Comparison of ENCODE assay signal across 9 mouse cellular contexts in the genomic region with DNA sequence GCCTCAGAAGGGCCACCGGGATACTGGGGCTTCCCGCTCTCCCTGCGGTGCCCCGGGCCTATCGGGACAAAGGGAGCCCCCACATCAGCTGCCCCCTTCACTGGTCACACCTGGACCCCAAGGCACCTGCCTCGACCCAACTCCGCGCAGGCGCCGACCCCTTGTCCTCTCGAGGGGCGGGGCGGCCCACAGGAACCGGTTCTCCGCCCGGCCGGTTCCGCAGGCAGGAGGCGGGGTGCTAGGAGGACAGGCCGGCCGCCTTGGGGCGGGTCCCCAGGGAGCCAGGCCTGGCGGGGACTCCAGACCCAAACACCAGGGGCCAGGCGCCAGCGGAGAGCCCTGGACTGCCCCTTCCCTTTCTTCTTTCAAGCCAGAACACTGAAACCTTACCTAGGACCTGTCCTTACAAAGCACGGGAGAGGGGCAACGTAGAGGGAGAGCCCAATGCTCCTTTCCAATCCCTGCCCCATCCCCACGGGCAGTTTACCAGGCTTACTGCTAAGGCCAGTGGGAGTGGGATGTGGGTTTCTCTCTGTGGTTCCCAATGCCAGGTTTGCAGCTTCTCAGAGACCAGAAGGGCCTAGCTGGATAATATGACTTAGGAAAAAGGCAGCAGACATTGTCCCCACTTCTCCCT. TPM values are rescaled to one million over a fixed set of nuclear protein-coding genes. Genes with fewer than 3 reads are reported as not detected.
A peak's percentile ranks its signal among the peaks of the same experiment; 100 is the strongest.
DNase-seq lines count a peak whose midpoint lies in the region; ATAC-seq and TF ChIP-seq lines count a peak whose summit lies in the region.
"Had no signal": no experiment of that assay in that cellular context is flagged by ENCODE, and none has a peak within 500 bp of the region (broad histone marks: within the 10 kb centered on the region; RNA-seq: fewer than 3 reads in every experiment).

No protein-coding gene starts in this region.

- DNase-seq in layer of hippocampus, adult 2 months (ENCODE audit: low spot score in 2 of 2): peak in 1 of 2 experiments; percentile 24
- no peak for DNase-seq in layer of hippocampus, adult 18-20 months (ENCODE audit: low spot score in 2 of 2)
- peak; percentile 21 for DNase-seq in forebrain, embryonic 10.5 days (ENCODE audit: extremely low spot score, low spot score)
- DNase-seq in heart, postnatal 0 days (ENCODE audit: low spot score): peak; percentile 37
- DNase-seq in kidney, postnatal 14 days: peak; percentile 94
- peak; percentile 90 to 94 for DNase-seq in lung, postnatal 4 days
- peak; percentile 49 for DNase-seq in retina, embryonic 14.5 days (ENCODE audit: low spot score)

- peak overlapping the region; percentile 73 for H3K4me2 ChIP-seq in heart, postnatal 0 days (ENCODE audit: low read depth, low read length)

- H3K9me3 ChIP-seq in forebrain, embryonic 10.5 days: no peaks in the 10 kb centered on the region
- no peaks in the 10 kb centered on the region for H3K9me3 ChIP-seq in heart, postnatal 0 days (replicated peaks; ENCODE audit: control insufficient read depth, low read length)

- peak overlapping the region; percentile 44 for H3K27ac ChIP-seq in layer of hippocampus, adult 2 months
- H3K27ac ChIP-seq in forebrain, embryonic 10.5 days: peak overlapping the region; percentile 84
- H3K27ac ChIP-seq in heart, postnatal 0 days (ENCODE audit: low read depth): peak overlapping the region; percentile 50

- TF ChIP-seq CTCF in layer of hippocampus, adult 2 months (conservative IDR thresholded peaks at IDR 0.05): no peak; the same call in 1 of the 2 replicates
- no peak for TF ChIP-seq CTCF in heart, postnatal 0 days (IDR thresholded peaks at IDR 0.05; ENCODE audit: low read depth)

- ATAC-seq in heart, postnatal 0 days (ENCODE audit: insufficient read depth, low read depth): peak; percentile 65
- ATAC-seq in inflammation-experienced regulatory T-cells, adult 6 months: no peak

- peaks cover 96% of the 10 kb centered on the region for H3K4me1 ChIP-seq in forebrain, embryonic 10.5 days
- peaks cover 23% of the 10 kb centered on the region for H3K4me1 ChIP-seq in heart, postnatal 0 days (ENCODE audit: control insufficient read depth, insufficient read depth)

- no peak for TF ChIP-seq EP300 in heart, postnatal 0 days (IDR thresholded peaks at IDR 0.05; ENCODE audit: low read depth)

- H3K4me3 ChIP-seq in layer of hippocampus, adult 2 months: peak overlapping the region; percentile 45
- peak overlapping the region; percentile 47 for H3K4me3 ChIP-seq in forebrain, embryonic 10.5 days
- peak overlapping the region; percentile 44 for H3K4me3 ChIP-seq in heart, postnatal 0 days (ENCODE audit: low read depth, low read length)

- H3K27me3 ChIP-seq in forebrain, embryonic 10.5 days (ENCODE audit: poor library complexity, severe bottlenecking): 0 out of 2 replicates have a peak, but pooled peaks cover 3% of the 10 kb centered on the region
- no peaks in the 10 kb centered on the region for H3K27me3 ChIP-seq in heart, postnatal 0 days (ENCODE audit: control insufficient read depth, insufficient read depth, low read length)

- H3K36me3 ChIP-seq in forebrain, embryonic 10.5 days (replicated peaks): peaks cover 5% of the 10 kb centered on the region; the same call in 1 of the 2 replicates
- no peaks in the 10 kb centered on the region for H3K36me3 ChIP-seq in heart, postnatal 0 days (replicated peaks; ENCODE audit: control insufficient read depth, insufficient read depth, low read length)

- 6% methylated on average over 28 of the region's 28 CpGs for WGBS in forebrain, embryonic 10.5 days
- 12% methylated on average over 28 of the region's 28 CpGs for WGBS in heart, postnatal 0 days

- peak overlapping the region; percentile 52; the same call in 1 of the 2 replicates for H3K9ac ChIP-seq in heart, postnatal 0 days (replicated peaks; ENCODE audit: low read depth, low read length)

RNA-seq across cellular contexts. Expression of a gene that starts 5.9 kb away (rescaled TPM):
- 1 to 10 TPM; 6.3 to 9.4 TPM for total RNA-seq in layer of hippocampus, adult 2 months (2021)
- total RNA-seq in layer of hippocampus, adult 18-20 months (2021): 1 to 10 TPM; 7.4 to 7.9 TPM
- polyA plus RNA-seq in forebrain, embryonic 10.5 days (2016; fragmentation: Nextera tagmentation; extraction: Ambion mirVana): 12.5 and 14.1 TPM in 2 replicates
- total RNA-seq in heart, postnatal 0 days (2014; rRNA removed; ENCODE audit: low replicate concordance): 8.5 and 17.9 TPM in 2 replicates
- polyA plus RNA-seq in heart, postnatal 0 days (2015; fragmentation: Nextera tagmentation; extraction: Ambion mirVana): 3.0 and 3.3 TPM in 2 replicates
- polyA plus RNA-seq in inflammation-experienced regulatory T-cells, adult 6 months (2017; shearing (Covaris generic)): not detected

RNA-seq across cellular contexts. Expression of a gene that starts 54.9 kb away (rescaled TPM):
- 1 to 10 TPM; 1.1 to 1.6 TPM for total RNA-seq in layer of hippocampus, adult 2 months (2021)
- total RNA-seq in layer of hippocampus, adult 18-20 months (2021): 1 to 10 TPM; 1.0 to 2.1 TPM
- 1.7 and 2.3 TPM in 2 replicates for polyA plus RNA-seq in forebrain, embryonic 10.5 days (2016; fragmentation: Nextera tagmentation; extraction: Ambion mirVana)
- 0.31 and 1.3 TPM in 2 replicates for total RNA-seq in heart, postnatal 0 days (2014; rRNA removed; ENCODE audit: low replicate concordance)
- 0.41 and 0.97 TPM in 2 replicates for polyA plus RNA-seq in heart, postnatal 0 days (2015; fragmentation: Nextera tagmentation; extraction: Ambion mirVana)
- not detected for polyA plus RNA-seq in inflammation-experienced regulatory T-cells, adult 6 months (2017; shearing (Covaris generic))
- polyA plus RNA-seq: C2C12 had no signal

Comparison
In these comparisons a context has a peak if more than half of its experiments do, and no peak if none do; other contexts are left out.
1. DNase-seq: peak in forebrain, embryonic 10.5 days (single experiment), heart, postnatal 0 days (single experiment), kidney, postnatal 14 days (single experiment), lung, postnatal 4 days (2 of 2) and retina, embryonic 14.5 days (single experiment); none in layer of hippocampus, adult 18-20 months (0 of 2).
2. Peak in every context shown above with its lines, with median percentiles within 50 percentile points of each other: H3K27ac ChIP-seq and H3K4me3 ChIP-seq.